Mouse (Mus musculus) gastrocnemius, adult 18-20 months (tissue): Measurements from ENCODE around the gene Ces1a. TPM values are rescaled to one million over a fixed set of nuclear protein-coding genes. Genes with fewer than 3 reads are reported as not detected.

ENCODE experiments used
- DNase-seq: peaks from one replicate; pipeline ENCODE4 v3.0.0; 2021; ENCODE audit warnings: low spot score
- total RNA-seq, 2 experiments: library from RNA; stranded (reverse); gene quantifications; 2 replicates each; pipeline ENCODE4 v1.2.3; 2021

Gene Ces1a
- total RNA-seq, 2 experiments from 2014 or later, result not detected

DNA sequence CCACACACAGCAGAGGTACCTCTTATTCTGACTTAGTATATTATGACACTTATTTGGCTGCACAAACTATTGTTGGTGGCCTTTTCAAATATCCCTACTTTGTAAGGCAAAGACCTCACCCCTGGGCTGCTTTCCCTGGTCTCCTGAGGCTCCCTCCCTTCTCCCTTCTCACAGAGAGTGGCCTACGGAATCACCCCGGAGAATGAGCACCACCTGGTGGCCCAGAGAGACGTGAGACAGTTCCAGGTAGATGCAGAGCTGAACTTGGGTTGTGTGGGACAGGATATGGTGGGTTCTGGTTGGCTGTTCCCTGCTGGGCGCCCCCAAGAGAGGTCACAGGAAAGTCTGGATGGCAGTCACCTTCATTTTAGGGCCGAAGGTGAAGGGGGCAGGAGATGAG is 51.2 kb downstream of the Ces1a start:
- peak; percentile 32 for DNase-seq

DNA sequence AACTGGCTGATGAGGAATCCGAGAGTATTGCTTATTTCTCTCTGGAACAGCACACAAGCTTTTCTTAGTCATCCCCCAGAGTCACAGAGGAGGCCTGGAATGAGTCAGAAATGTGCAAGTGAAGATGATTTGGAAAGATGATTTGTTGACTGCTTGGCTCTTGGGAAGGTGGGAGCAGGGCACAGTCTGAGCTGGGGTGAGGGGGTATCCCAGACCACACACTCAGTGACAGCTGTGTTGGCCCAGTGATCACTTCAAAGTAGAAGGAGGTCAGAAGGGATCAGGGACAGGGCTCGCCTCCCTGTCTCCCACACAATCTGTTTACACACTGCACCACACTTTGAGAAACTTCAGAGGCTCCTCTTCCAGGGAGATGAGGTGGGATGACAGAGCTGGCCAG is 63.6 kb downstream of the Ces1a start:
- DNase-seq, result peak; percentile 42

GRCm38 (mm10) chr8:92982491-92982890 is 65.5 kb downstream of the Ces1a start:
- no peak for DNase-seq

- DNase-seq, result peak; percentile 20
Observed at GRCm38 (mm10) chr8:92976656-92977055, 71.3 kb downstream of the Ces1a start.

DNA sequence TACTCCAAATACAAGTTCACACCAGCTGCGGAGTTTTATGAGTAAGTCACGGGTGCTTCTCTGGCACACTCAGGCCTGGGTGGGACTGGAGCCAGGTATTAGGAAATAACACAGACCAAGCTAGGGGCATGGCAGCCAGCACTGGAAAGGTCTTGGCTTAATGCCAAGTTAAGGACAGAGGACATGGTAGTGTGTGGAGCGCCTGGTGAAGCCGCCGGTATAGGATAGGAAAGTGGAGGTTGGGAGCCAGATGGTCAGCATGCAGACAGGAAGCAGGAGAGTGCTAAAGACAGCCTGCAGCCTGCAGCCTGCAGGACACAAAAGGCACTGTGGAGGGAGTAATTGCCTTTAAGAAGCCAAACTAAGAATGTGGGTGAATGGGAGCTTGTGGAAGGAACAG is 75.0 kb downstream of the Ces1a start:
- DNase-seq, result peak; percentile 77

Other genes with a start within 250 kb of the Ces1a start
- gene Mmp2, start 220.9 kb downstream of the Ces1a start, total RNA-seq, result 10 to 100 TPM; 42.3 to 50.3 TPM
- under 1 TPM; 0.18 to 0.36 TPM for gene Lpcat2, start 192.9 kb downstream of the Ces1a start, total RNA-seq
- not detected for gene Capns2, start 146.8 kb downstream of the Ces1a start, total RNA-seq
- under 1 TPM; 0.34 to 0.52 TPM for gene Slc6a2, start 88.1 kb downstream of the Ces1a start, total RNA-seq
- under 1 TPM in 1 of 2 experiments, not detected in 1; 0.12 TPM for gene Ces1b, start 31.8 kb upstream of the Ces1a start, total RNA-seq
- gene Ces1c, start 83.1 kb upstream of the Ces1a start, total RNA-seq, result under 1 TPM in 1 of 2 experiments, not detected in 1; 0.76 TPM
- 100 to 1,000 TPM in 1 of 2 experiments, 10 to 100 TPM in 1; 79.6 to 130 TPM for gene Ces1d, start 149.6 kb upstream of the Ces1a start, total RNA-seq
- under 1 TPM; 0.80 to 0.83 TPM for gene Ces1e, start 181.4 kb upstream of the Ces1a start, total RNA-seq
- under 1 TPM; 0.39 to 0.57 TPM for gene Ces1f, start 231.6 kb upstream of the Ces1a start, total RNA-seq